Mouse (Mus musculus) heart, embryonic 14.5 days (tissue): ENCODE measurements around the gene Agr2. TPM values are rescaled to one million over a fixed set of nuclear protein-coding genes. Genes with fewer than 3 reads are reported as not detected.

Experiments
- ATAC-seq: fragments of 200-750 bp; cut with Nextera tagmentation; 2 replicates; pipeline ENCODE4 v1.8.0; 2017; ENCODE audit warnings: low read depth, moderate TSS enrichment; ENCODE audit not compliant: insufficient number of reproducible peaks, insufficient read depth, low FRiP score
- H3K27ac ChIP-seq, 2 experiments: fragments of 200-500 bp in 1 of 2; fragments of 300-500 bp in 1 of 2; sonication (generic) in 1 of 2; replicated peaks in 1 of 2; 2 replicates each; pipeline ENCODE4 v1.5.1; 2012 to 2014; ENCODE audit warnings: low read depth in 2 of 2, low read length in 2 of 2, control low read depth in 1 of 2, mild to moderate bottlenecking in 1 of 2, mixed read lengths in 1 of 2; ENCODE audit not compliant: control insufficient read depth in 1 of 2, insufficient read depth in 1 of 2
- H3K27me3 ChIP-seq: fragments of 300-500 bp; sonication (generic); 2 replicates; pipeline ENCODE4 v1.6.1; 2014; ENCODE audit warnings: mild to moderate bottlenecking, low read length, control low read depth; ENCODE audit not compliant: control insufficient read depth, insufficient read depth
- H3K36me3 ChIP-seq: fragments of 300-500 bp; sonication (generic); 2 replicates; pipeline ENCODE4 v1.6.1; 2014; ENCODE audit warnings: mild to moderate bottlenecking, control low read depth, low read length, mixed read lengths; ENCODE audit not compliant: control insufficient read depth, insufficient read depth
- H3K4me1 ChIP-seq, 2 experiments: fragments of 200-500 bp in 1 of 2; fragments of 300-500 bp in 1 of 2; sonication (generic) in 1 of 2; 2 replicates each; pipeline ENCODE4 v1.6.1; 2012 to 2014; ENCODE audit warnings: low read length in 2 of 2, control low read depth in 1 of 2, mixed read lengths in 1 of 2; ENCODE audit not compliant: control insufficient read depth in 2 of 2, insufficient read depth in 2 of 2
- H3K4me2 ChIP-seq: fragments of 300-500 bp; sonication (generic); 2 replicates; pipeline ENCODE4 v1.6.1; 2014; ENCODE audit warnings: mild to moderate bottlenecking, low read length
- H3K4me3 ChIP-seq, 2 experiments: fragments of 200-500 bp in 1 of 2; fragments of 300-500 bp in 1 of 2; sonication (generic) in 1 of 2; 2 replicates each; pipeline ENCODE4 v1.5.1; 2012 to 2014; ENCODE audit warnings: low read length in 2 of 2, mild to moderate bottlenecking in 2 of 2, control low read depth in 1 of 2, low read depth in 1 of 2, moderate library complexity in 1 of 2; ENCODE audit not compliant: control insufficient read depth in 1 of 2, insufficient read depth in 1 of 2
- H3K9ac ChIP-seq: fragments of 300-500 bp; sonication (generic); 2 replicates; pipeline ENCODE4 v1.6.1; 2014; ENCODE audit warnings: mild to moderate bottlenecking, low read length
- H3K9me3 ChIP-seq: fragments of 300-500 bp; sonication (generic); 2 replicates; pipeline ENCODE4 v1.6.1; 2016; ENCODE audit warnings: low read length, control low read depth; ENCODE audit not compliant: control insufficient read depth
- WGBS: fragments of 180-500 bp; shearing (Covaris S2); extraction: QIAGEN DNeasy Blood & Tissue Kit; methylation state at CpG from one replicate; pipeline ENCODE4 v1.1.7; 2014; 5-methylcytosine and 5-hydroxymethylcytosine counted together
- polyA plus RNA-seq: library from polyadenylated mRNA; unstranded; fragments of >200 nt; fragmentation: Nextera tagmentation; extraction: Ambion mirVana; gene quantifications from 2 replicates; pipeline ENCODE4 v1.2.1, GENCODE M21; 2014

Gene Agr2
- polyA plus RNA-seq, 1 experiment from 2014 or later, result 0.62 TPM

DNA sequence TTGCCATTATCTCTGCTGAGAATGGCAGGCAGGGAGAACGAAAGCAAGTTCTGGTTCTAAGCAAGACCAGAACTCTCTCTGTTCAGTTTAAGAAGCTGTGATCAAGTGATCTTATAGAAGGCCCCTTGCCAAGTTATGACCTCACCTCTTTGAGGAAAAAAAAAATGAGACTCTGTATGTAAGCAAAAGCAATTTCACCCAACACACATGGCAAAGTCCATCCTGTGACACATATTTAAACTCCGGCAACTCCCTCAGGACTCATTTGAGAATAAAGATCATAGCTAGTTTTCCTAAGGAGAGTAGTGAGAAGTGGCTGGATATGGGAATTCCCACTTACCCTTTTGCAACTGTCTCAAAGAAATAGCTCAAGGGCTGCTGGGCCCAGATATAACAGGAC is 14.9 kb downstream of the Agr2 start:
- Histone ChIP-seq H3K4me2 (no peak overlapping the region), H3K4me3 (no peak overlapping the region), H3K27ac (no peak overlapping the region), H3K4me1 (peaks cover 4% of the 10 kb centered on the region in 2 experiments), H3K27me3 (no peaks in the 10 kb centered on the region), H3K9me3 (no peaks in the 10 kb centered on the region), H3K9ac (no peak overlapping the region), H3K36me3 (no peaks in the 10 kb centered on the region)
- ATAC-seq, result no peak
- WGBS, result 63% methylated on average over 2 of the region's 2 CpGs

DNA sequence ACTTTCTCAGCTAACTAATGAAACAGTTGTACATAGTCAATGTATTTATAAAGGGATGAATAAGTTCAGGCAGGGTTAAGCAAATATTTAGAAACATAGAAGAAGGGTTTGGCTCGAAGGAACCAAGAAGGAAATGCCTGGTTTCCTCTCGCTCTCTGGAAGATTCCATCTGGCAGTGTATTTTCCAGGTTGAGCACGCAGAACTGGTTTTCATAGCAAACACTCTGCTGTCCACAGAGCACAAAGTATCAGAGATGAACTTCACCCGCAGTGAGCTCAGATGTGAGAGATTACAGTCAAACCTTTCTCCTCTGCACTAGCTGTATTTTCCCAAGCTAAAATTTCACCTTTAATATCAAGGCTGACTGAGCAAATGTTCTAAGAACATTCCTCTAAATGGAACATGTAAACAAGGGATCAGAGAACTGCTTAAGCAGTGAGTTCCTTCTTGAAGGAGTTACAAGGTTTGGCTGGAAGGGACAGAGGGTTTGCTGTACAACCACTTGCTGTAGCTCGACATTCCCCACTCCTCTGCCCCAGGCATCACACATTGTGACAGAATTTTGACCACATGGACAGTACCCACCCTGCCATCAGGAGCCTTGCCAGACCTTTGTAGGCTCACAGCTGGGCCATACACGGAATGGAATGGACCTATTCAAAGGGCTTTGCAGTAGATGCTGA is 15.8 kb downstream of the Agr2 start:
- 60% methylated on average over 6 of the region's 6 CpGs for WGBS
- Histone ChIP-seq H3K4me3 (no peak overlapping the region), H3K4me2 (no peak overlapping the region), H3K27me3 (no peaks in the 10 kb centered on the region), H3K4me1 (peaks cover 3 to 4% of the 10 kb centered on the region in 2 experiments; a peak in 2 of 4 replicates), H3K9me3 (no peaks in the 10 kb centered on the region), H3K9ac (no peak overlapping the region), H3K27ac (0 out of 4 replicates have a peak overlapping the region, but pooled peaks of 1 of the 2 experiments have one; percentile 7), H3K36me3 (no peaks in the 10 kb centered on the region)
- ATAC-seq, result no peak

DNA sequence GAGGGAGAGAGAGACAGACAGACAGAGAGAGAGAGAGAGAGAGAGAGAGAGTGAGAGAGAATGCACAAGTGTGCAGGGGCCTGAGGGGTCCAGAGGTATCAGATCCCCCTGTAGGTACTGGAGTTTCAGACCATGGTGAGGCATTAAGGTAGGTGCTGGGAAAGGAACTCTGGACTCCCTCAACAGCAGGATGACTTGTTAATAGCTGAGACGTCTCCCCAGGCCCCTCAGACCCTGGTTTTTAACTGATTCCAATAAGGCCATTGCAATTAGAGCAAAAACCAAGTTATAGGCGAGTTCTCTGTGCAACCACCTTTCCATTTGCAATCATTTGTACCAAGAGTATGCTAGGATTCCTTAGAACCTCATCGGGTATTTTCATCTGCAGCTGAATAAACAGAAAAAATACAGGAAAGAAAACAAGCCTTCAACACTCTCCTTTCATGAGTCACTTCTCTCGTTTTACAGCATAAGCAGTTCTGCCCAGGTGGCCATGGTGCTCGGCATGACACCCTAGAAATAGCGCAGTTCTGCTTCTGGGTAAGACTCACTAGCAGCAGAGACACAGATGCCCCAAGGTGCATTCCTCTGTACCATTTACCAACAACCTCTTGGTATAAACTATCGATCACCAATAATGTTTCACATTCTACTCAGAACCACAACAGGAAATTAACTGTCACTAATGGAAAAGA is 20.7 kb downstream of the Agr2 start:
- H3K27ac ChIP-seq, result no peak overlapping the region
- 68% methylated on average over 7 of the region's 7 CpGs for WGBS
- no peaks in the 10 kb centered on the region for H3K9me3 ChIP-seq
- H3K4me2 ChIP-seq, result no peak overlapping the region
- peaks cover 9% of the 10 kb centered on the region; the same call in 1 of the 2 replicates for H3K36me3 ChIP-seq
- no peak for ATAC-seq
- H3K4me1 ChIP-seq, result no peaks in the 10 kb centered on the region
- H3K4me3 ChIP-seq, result no peak overlapping the region
- H3K27me3 ChIP-seq, result no peaks in the 10 kb centered on the region
- H3K9ac ChIP-seq, result no peak overlapping the region

DNA sequence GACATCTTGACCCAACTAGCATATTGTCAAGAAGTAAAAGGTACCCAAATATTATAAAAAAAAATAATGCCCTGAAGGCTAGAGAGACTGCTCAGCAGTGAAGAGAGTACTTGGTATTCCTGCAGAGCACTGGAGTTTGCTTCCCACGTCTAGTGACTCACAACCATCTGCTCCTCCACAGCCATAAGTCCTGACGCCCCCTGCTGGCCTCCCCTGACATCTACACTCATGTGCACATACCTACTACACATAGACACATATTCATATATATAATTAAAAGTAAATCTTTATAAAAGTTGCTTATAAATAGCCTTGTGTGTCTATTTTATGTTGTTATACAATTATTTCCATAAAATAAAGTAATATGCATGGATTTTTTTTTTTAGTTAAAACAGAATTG is 25.1 kb downstream of the Agr2 start:
- Histone ChIP-seq H3K4me2 (no peak overlapping the region), H3K9ac (no peak overlapping the region), H3K27ac (no peak overlapping the region), H3K4me3 (no peak overlapping the region), H3K27me3 (no peaks in the 10 kb centered on the region), H3K36me3 (peaks cover 21% of the 10 kb centered on the region), H3K9me3 (no peaks in the 10 kb centered on the region), H3K4me1 (no peaks in the 10 kb centered on the region)
- 70% methylated on average over 2 of the region's 2 CpGs for WGBS
- no peak for ATAC-seq

DNA sequence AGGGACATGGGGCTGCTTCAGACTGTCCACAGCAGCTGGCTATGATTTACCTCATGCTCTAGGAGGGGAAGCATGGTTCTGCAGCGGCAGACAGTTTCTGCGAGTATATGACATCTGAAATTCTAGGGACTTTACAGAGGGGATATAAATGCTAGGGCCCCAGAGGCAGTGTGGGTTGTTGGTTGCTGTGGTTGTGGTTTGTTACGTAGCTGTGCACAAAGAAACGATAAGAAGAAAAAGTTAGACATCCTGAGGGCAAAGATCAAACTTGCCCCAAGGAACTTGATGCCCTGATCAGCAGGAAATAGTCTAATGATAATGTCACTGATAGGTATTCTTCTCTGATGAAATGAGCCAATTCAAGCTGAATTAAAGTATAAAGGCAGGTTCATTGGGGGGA is 26.9 kb downstream of the Agr2 start:
- H3K9me3 ChIP-seq, result no peaks in the 10 kb centered on the region
- 85% methylated on average over 4 of the region's 4 CpGs for WGBS
- H3K36me3 ChIP-seq, result peaks cover 20% of the 10 kb centered on the region
- H3K9ac ChIP-seq, result no peak overlapping the region
- no peak overlapping the region for H3K27ac ChIP-seq
- H3K4me1 ChIP-seq, result no peaks in the 10 kb centered on the region
- no peak overlapping the region for H3K4me3 ChIP-seq
- H3K27me3 ChIP-seq, result no peaks in the 10 kb centered on the region
- ATAC-seq, result no peak
- no peak overlapping the region for H3K4me2 ChIP-seq

DNA sequence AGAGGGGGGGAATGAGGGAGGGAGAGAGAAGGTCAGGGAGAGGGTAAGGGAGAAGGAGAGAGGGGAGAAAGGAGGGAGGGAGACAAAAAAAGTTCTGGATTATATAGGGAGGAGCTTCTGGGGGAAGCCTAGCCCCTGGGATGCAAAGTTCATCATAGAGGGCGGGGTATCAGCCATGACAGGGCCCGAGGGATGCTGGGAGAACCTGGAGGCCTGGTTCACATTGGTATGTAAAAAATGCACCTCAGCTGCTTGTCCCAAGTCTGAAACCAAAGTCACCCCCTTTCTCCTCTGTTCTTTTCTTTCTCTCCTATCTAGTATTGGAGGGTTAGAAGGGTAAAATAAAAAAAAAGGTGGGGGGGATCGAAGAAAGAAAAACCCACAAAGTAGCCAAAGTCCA is 27.4 kb downstream of the Agr2 start:
- H3K9me3 ChIP-seq, result no peaks in the 10 kb centered on the region
- no peak overlapping the region for H3K27ac ChIP-seq
- no peaks in the 10 kb centered on the region for H3K27me3 ChIP-seq
- no peaks in the 10 kb centered on the region for H3K4me1 ChIP-seq
- H3K4me2 ChIP-seq, result no peak overlapping the region
- no peak overlapping the region for H3K4me3 ChIP-seq
- peaks cover 17% of the 10 kb centered on the region for H3K36me3 ChIP-seq
- ATAC-seq, result no peak
- no peak overlapping the region for H3K9ac ChIP-seq
- WGBS, result 81% methylated on average over 3 of the region's 3 CpGs

DNA sequence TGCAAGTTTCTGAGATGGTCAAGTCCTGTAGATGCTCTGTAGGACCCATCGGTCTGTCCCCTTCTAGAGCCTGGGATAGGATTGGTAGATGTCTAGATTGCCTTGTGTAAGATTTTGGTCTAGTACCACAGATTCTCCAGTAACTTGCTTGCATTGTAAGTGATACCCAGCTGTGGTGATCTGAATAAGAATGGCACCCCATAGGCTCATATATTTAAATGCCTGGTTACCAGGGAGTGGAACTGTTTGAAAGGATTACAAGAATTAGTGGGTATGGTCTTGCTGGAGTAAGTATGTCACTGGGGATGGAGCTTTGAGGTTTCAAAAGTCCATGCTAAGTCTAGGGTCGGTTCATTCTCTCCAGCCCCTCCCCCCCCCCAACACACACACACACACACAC is 28.0 kb downstream of the Agr2 start:
- Histone ChIP-seq H3K27me3 (no peaks in the 10 kb centered on the region), H3K4me3 (no peak overlapping the region), H3K36me3 (peaks cover 13% of the 10 kb centered on the region), H3K4me2 (no peak overlapping the region), H3K4me1 (no peaks in the 10 kb centered on the region), H3K9me3 (no peaks in the 10 kb centered on the region), H3K27ac (no peak overlapping the region), H3K9ac (no peak overlapping the region)
- no peak for ATAC-seq
- WGBS, result 86% methylated on average over 2 of the region's 2 CpGs
